Mouse (Mus musculus) urinary bladder, postnatal 14 days (tissue): ENCODE data around the gene Foxp1.

Experiments
- DNase-seq: peaks from one replicate; pipeline ENCODE4 v3.0.0; 2021; ENCODE audit warnings: low spot score

Gene Foxp1

DNA sequence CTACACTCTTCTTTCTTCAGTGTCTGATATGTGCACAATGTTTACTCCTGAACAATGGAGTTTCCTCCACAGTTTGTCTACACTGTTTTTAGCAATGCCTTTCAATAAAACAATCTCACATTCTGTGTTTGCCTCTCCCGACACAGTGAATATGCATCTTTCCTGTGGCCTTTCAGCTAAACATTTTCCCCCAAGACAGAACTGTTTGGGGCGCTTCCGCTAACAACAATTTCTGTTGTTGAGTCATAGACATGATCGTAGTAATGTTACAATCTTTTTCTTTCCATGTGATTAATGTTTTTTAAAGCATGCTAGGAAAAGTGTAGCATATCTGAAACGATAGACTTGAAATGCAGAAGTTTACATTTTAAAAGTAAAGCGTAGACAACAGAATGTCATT is 194.4 kb downstream of the Foxp1 start:
- no peak for DNase-seq

DNA sequence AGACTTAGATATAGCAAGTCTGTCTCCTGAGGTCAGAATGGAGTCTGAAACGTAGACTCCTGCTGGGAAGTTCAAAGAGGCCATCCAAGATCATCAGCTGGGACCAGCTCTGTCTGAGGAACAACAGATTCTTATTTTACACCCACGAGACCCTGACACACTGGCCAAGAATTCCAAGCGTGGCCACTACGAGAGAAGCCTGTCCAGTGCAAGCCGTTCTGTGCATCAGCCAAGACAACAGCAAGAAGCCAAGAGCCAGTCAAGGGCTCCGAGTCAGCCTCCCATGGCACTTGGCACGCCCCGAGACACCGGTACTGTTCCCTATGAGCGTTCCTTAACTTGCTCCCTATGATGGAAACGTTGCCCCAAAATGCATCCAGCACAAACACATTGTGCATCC is 194.8 kb downstream of the Foxp1 start:
- peak; percentile 41 for DNase-seq

DNA sequence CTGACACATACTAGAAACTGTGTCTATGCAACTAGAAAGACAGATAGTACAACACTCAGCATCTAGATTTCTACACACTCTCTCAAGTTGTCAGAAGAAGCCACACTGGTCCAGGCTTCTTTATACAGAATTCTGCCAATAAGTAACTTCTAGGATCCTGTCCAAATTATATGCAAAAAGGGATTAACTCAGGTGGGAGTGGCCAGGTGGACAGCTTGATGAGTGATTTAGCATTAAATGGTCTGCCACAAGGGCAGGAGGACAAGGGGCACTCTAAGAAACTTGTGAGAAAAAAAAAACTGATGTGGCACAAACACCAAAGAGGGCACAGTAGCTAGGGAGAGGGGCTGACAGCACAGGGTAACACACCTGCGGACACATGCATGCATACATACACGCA is 196.6 kb downstream of the Foxp1 start:
- DNase-seq: no peak

DNA sequence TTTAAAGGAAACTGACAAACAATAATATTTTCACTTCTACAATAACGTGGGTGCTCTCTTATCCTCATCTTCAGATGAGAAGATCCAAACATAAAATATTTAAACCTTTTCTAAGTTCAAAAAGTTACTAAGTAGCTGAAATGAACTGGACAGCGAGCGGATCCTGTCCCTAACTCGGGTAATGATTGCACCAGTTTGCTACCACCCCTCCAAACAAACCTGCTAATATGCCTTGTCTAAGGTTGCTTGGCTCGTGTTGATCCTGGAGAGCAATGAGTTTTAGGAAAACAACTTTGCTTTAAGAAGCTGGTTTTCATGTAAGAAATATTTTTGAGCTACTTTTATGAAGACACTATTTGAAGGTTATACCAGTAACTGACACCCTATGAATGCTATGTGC is 197.1 kb downstream of the Foxp1 start:
- no peak for DNase-seq

DNA sequence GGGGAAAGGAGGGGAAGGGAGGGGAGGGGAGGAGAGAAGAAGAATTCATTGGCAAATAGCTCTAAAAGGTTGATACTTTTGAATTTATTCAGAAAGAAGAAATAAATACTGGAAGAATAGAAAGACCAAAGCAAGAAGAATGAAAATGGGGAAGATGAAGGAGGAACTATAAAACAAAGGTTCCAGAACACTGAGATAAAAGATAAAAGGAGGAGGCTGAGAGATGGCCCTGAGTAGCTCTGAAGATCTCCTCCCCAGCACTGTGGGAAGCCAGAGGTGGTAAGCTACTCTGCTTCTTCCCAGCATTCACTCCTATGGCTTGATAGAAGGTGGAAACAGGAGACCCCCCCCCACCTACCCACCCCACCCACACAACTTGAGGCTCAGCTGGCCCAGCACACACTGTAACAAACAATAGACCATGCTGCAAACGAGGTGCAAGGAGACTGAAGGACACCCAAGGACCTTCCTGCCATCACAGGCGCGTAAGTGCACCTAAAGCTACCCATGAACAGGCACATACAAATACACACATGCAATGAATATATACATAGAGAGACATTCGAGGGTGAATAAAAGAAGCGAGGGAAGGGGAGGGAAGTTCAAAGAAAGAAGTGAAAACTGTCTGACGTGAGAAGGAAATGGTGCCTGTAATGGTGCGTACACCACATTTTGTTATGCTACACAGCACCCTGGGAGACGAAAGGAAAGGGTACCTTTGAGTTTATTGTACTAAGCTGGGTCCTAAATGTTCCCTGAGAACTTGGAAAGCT is 200.2 kb downstream of the Foxp1 start:
- no peak for DNase-seq

DNA sequence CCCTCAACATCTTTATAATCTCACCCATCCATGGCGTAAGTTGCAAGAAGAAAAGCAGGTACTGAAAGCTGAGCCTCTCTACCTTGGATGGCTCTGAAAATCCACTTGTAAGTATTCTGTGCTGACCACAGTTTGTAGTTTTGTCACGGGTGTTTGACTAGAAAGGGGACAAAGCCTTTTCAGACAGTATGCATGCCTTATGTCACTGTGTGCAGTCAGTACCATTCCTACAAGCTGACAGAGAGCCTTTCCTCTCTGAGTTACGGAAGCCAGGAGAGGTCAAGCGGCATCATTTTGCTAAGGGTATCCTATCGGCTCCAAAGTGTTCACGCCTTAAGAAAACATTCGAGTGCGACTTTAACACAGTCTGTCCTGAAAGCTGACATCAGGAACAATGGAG is 202.1 kb downstream of the Foxp1 start:
- no peak for DNase-seq

DNA sequence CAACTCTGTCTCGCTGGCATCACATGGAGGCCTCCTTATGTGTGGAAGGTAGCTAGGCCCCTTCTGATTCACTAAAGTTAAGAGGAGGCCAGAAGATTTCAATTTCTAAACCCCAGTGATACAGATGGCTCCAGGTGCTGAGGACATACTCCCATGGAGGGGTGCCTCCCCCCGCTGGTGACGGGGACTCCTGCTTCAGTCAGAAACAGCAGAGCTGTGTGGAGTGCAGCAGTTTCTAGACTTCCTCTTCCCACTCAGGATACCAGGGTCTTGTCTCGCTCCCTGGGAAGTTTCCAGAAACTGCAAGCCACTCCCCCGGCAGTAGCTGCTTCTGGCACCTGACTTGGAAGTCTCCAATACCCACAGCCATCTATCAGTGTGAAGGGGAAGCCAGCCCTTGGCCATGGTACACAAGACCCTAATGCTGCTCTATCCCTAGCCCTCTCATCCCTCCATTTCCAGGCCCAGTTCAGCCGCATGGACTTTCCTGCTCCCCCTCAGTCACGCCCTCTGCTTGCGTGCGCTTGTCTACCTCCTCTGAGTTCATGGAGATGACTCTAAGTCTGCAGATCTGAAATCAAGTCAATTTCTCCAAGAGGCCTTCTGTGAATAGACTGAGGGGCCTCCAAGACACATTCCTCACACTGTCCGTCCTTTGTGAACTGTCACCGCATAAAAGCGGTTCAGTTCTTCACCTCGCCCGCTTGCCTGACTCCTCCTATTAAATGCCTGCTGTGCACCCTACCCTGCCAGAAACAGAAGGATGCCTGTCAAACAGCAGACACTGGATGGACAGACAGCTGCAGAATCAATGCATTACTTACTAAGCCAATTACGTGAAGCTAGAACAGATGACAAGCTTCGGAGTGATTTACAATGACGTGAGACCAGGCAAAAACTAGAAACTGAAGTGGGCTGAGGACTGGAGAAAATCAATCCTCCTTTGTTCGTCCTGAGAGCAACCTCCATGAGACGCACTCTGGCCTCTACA is 202.8 kb downstream of the Foxp1 start:
- no peak for DNase-seq

DNA sequence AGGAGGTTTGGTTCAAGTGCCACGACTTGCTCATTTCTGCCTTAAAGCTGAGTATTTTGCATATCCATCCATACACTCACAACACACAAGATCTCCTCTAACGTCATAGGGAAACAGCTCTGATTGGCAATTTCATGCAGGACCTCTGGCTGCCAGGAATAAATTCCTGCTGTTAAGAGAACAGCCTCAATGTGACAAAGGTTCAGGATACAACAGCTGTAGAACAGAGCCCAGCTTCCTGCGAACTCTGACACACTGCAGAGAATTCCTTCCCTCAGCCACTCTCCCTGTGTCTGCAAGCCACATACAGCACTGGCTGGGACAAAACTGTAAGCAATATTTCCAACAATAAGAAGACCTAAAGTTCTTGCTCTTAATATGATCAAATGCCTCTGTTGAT is 207.8 kb downstream of the Foxp1 start:
- DNase-seq: no peak

DNA sequence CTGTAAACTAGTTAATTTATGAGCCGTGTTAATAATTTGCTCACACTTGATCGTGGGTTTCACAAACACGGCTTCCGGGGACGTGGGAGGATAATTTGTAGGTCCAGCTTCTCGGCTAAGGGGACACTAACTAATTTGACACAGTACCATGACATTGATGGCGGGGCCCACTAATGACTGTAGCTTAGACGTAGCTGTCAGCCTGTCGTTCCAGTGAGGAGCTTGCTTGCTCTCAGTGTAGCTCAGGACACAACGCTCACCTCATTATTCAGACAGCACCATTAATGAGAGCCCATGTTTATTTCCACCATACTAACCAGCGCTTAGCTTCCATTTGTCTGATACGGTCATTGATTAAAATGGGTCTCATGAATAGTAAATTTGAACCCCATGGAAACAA is 212.0 kb downstream of the Foxp1 start:
- no peak for DNase-seq

DNA sequence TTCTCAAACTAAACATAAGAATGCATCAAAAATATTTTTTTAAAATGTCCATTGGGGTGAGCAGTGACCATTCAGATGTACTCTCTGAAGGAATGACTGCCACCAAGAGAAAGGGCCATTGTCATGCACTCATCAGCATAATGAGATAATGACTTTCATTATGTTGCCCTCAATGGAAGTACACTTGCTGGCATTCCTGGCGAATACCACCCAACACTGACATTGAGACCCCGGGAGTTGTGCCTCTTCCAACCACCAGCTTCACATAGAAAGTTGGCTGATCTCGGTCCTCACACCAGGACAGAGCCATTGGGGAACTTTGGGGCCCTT is 212.4 kb downstream of the Foxp1 start:
- no peak for DNase-seq

DNA sequence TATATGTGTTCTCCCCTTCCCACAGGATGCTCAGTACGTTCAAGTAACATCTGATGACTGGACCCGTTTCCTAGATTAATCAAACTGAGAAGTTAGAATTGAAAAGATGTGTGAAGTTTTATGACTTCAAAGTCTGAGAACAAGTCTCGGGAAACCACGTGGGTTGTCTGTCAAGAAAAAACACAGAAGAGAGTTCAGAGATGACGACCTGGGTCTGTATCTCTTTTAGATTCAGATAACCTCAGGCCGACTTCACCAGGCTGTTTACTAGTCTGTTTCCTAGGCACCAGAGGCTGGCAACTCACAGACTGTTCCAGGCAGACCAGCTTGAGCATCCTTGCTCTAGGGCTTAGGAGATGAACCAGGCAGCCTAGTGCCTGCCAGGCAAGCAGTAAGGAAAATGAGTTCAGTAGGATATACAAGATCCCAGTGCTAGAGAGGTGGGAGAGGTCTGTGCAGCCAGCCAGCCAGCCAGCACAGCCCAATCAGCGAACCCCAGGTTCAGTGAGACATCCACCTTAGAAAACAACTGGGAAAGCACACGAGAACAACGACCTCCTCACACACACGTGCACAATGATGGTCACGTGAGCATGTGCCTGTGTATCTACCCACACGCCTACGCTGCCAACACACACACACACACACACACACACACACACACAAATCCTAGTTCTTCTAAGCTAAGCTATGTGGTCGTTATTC is 212.9 kb downstream of the Foxp1 start:
- no peak for DNase-seq

DNA sequence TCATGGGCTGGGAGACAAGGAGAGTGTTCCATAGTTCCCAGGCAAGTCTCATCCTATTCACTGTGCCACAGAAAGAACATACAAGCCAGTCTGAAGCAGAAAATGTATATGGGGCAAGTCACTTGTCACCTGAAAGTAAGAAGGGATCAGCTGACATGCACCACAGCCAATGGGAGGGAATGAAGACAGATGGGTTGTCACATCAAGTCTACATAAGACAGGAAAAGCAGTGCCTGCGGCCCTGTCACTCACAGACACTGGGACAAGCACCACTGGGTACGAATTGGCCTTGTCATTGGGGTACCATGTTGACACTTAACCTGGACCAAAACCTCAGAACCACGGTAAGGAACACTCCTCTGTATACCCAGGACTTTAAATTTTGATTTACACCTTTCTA is 216.8 kb downstream of the Foxp1 start:
- no peak for DNase-seq

DNA sequence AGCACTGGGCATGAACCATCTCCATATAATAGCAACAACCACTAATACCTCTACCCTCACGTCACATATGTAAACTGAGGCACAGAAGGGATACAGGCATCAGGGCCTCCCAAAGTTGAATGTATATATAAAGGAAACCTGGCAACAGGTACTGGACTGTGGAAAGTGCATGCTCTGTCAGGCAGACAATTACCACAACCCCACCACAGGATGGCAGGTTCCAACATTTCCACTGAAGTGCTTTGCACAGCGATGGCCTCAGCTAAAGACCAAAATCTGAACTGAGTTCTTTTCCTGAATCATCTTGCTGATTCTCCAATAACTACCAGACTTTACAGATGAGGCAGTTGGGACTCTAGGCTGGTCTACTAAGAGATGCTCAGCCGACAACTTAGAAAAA is 217.3 kb downstream of the Foxp1 start:
- no peak for DNase-seq

DNA sequence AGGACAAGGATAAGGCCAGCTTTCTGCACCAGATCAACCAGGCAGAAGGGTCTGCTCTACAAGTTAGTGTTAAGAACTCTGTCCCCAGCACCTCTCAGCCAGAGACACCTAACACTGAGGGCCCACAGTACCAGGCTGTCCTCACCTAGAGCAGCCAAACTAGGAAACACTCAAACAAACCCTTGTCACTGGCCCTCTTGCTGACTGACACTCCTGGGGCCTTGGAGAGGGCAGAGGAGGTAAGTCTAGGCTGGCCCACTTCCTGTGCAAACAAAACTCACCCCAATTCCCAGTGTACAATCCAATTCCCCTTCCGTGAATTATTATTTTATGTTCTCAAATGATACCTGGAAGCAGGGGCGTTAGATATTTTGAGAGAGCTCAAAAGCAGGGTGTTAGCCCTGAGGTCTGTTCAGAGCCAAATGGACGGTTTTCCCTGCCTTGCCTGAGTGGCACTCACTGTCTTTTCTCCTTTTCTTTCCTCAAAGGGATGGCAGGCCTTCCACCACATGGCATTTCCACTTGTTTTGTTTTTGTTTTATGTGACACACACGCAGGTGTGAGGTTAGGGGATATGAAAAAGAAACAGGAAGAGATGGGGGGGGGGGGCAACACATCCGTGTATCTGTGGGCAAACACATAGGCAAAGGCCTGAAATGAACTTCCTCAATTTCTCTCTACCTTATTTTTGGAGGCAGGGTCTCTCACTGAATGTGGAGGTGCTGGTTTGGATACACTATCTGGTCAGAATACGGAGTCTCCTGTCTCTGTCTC is 219.7 kb downstream of the Foxp1 start:
- DNase-seq: no peak

DNA sequence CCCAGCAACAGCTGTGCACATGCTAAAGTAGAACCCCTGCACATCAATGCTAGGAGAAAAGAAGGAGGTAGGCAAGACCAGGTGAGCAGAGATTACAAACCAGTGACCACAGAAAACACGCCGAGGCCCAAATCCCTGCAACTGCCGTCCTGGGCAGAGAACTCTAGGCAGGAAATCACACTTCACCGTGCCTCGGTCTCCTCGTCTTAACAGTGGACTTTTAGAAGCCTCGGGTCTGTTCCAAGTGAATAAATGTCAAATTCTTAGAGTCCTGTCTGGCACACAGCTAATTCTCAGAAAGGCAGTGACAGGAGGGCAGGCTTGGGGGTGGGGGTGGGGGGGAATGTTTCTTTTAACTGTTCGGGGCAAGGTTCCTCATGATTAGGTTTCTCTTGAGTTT is 220.6 kb downstream of the Foxp1 start:
- no peak for DNase-seq

DNA sequence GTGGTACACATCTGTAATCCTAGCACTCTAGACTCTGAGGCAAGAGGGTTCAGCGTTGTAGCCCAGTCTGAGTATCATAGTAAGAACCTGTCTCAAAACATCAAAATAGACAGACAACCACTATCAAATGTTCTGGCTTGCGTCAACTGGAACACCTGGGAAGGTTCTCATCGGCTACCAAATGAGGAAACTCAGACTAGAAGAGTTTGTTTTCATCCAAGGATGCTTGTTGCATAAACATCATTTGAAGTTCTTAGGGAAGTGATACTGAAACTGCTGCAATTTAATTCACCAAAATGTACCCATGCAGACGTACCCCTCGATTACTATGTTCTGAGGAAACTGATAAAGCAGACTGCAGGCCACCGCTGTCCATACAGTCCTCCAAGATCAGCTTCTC is 222.3 kb downstream of the Foxp1 start:
- no peak for DNase-seq

DNA sequence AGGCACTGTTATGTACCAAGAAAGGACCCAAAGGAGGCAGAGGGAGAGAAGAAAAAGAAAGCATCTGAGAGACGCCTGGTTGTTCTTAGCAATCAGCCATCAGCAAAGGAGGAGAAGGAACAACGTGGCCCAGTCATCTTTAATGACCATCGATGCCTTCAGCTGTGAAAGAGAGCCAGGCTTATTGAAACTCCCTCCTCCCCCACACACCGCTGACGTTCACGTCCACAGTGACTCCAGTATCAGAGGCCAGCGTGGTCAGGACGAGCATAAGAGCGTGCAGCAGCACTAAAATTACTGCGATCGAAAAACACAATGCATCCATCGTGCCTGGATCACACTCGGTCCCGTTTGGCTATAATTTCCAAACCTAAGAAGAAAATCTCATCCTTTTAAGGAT is 223.3 kb downstream of the Foxp1 start:
- DNase-seq: no peak

DNA sequence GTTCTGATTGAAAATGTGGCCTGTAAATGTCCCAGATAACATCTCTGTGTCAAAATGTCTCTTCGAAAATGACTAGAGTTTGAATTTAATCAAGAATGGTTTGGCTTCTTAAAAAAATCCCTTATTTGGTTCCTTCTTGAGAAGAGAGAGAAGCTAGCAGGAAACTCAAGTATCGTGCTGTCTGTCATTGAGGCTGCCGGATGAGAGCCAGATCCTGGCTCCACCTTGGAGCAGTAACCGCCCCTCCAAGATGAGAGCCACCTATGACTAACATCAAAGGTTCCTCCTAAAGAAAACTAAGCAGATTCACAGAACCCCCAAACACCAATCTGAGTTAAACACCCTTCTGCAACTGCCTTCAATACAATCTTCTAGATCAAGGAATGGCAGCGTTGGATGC is 225.0 kb downstream of the Foxp1 start:
- no peak for DNase-seq

DNA sequence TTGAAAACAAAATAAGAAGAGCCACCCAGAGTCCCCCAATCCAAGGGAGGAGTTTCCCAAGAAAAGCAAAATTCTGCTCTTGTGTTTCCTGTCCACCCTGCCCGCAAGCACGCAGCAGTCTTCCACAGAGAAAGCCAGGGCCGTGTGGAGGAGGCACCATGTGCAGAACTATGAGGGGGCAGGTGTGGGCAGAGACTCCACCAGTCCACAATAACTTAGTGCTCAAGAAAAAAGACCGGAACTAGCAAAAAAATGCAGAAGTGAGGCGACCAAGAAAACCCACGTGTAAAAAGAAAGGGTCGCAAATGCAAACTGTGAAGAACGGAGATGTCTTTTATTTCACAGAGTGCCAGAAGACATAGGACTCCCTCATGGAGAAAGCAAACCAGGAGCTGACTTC is 227.0 kb downstream of the Foxp1 start:
- no peak for DNase-seq

DNA sequence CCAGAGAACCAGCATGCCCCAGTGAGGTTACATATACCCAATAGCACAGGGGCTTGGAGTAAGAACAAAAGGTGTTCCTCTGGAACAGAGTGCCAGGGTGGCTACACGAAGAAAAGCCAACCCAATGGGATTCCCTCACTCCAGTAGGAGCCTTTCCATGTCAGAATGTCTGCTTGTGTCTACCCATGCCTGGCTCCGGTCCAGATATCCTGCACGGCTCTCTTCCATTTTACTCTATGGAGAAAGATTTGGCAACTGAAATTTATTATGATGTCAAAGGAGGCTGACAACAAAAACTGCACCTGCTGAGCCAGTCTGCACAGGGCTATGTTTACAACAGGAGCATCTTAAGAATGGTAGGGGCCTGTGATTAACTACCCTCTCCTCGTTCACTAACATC is 233.3 kb downstream of the Foxp1 start:
- no peak for DNase-seq

DNA sequence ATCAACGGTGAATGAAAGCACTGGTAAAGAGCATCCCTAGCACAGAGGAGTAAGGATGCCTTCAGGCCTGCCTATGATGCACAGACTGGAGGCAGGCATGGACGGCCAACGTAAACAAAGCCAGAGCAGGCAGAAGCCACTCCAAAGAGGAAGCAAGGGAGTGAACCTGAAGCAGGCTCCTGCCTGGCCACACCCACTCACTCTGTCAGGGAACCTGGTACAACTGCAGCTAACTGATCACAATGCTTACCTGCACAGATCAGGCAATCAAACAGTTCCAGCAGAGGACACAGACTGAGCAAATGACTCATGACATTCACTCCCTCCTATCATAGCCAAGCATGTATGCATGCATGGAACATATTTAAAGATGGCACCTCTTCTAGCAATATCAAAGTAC is 237.5 kb downstream of the Foxp1 start:
- DNase-seq: no peak

DNA sequence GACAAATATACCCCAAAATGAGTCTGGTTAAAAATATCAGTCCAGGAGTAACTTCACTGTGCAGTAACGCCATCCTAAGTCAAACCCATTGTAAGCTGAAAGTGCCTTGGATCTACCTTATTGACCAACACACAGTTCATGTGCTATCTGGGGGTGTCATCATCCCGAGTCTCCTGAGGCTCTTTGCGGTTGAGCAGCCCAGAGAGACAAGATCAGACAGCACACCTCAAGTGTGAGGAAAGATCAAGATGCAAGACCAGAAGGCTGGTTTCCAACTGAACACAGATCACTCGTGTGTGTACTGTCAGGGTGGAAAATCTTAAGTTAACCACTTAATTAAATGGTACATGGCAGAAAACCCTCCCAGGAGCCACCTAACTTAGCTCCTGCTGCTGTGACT is 238.5 kb downstream of the Foxp1 start:
- no peak for DNase-seq
